Mouse (Mus musculus) heart, postnatal 36 days (tissue): Measurements from ENCODE around the gene Elf3. TPM values are rescaled to one million over a fixed set of nuclear protein-coding genes. Genes with fewer than 3 reads are reported as not detected.

Experiments used
- DNase-seq, 2 experiments: peaks; one replicate each; pipeline ENCODE4 v3.0.0; 2021 to 2022
- intact Hi-C: fragments of 180-260 bp; cut with DNase I; formaldehyde crosslinking; loops from one replicate; pipeline ENCODE4 v1.15.1; 2025
- total RNA-seq, 2 experiments: library from RNA; stranded (reverse); gene quantifications; 2 replicates each; pipeline ENCODE4 v1.2.3; 2021

Elf3 gene
- not detected for total RNA-seq

GRCm38 (mm10) chr1:135258380-135259127, at the start of gene Elf3:
Elf3 (minus strand) TSS chr1:135258568.
- DNase-seq, result no peak
- intact Hi-C loops, result loop anchor here (1.0 to 2.0 kb wide), 3 partner anchors 86 to 110 kb away; no protein-coding TSS in a partner anchor

DNA sequence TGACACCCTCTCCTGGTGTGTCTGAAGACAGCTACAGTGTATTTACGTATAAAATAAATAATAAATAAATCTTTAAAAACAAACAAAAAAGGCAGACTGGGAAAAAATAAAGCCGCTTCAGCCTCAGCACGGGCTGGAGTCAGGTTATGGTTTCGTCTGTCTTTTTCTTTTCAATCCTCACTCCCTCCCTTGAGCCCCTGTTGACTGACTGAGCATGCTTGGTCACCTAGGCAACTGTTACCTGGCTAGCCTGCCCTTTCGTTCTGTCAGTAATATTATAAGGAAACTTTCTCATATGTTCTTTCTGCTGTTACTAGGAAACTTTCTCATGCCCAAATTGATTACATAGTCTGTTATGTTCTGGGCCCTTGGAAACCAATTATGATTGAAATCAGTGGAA, 32.5 kb upstream of the Elf3 start:
- intact Hi-C loops, result no loop called here
- DNase-seq, result no peak

GRCm38 (mm10) chr1:135286311-135286710, 27.9 kb upstream of the Elf3 start:
- intact Hi-C loops, result no loop called here
- no peak for DNase-seq

DNA sequence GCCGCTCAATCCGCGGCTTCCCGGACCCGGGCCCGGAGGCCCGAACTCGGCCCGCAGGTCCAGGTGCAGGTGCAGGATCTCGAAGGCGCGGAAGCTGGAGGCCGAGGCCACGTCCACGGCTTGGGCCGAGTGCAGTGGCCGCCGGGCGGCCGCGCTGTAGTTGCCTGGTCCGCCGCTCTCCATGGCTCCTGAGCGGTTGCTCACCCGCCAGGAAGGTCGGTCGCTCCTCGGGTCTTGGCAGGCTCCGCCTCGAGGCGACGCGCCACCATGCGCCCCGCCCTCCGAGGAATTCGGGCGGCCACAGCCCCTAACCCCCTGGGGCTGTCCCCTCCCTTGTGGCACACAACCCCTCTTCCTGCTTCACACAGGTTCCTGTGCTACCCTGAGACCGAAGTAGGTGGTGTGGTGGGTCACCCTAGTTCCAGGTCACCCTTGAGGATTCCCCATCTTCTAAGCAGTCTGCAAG, 25.5 kb upstream of the Elf3 start, which contains the start of gene Rnpep:
Gene Rnpep (minus strand): TSS at position 259 of the 466 bp plus-strand sequence.
- DNase-seq, result peak; percentile 74 to 83
- intact Hi-C loops, result loop anchor here (1.0 to 2.0 kb wide), 2 partner anchors 29 to 85 kb away; partner anchors contain the start of gene Timm17a

DNA sequence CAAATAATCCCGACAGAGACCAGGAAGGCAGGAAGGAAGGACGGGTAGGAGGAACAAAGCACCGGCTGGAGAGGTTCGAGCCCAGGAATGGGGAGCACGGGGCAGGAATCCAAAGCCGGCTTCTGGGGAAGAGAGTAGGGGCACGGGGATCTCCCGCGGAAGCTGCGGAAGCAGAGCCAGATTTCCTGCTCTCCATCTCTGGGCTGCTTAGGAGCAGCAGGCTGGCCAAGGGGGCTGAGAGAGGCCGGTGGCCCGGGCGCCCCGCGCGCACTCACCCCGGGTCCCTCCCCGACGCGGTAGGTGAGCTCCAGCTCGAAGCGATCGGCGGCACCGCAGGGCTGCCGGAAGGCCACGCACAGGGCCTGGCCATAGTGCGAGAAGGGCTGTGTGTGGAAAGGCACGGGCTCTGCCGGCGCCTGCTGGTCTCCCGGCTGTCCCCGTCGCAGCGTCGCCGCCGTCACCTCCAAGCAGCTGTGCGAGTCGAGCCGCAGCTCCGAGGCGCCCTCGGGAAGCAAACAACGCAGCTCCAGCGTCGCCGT, 25.0 kb upstream of the Elf3 start:
- intact Hi-C loops, result loop anchor here (2.0 kb wide), 1 partner anchor 85 kb away; no protein-coding TSS in a partner anchor
- peak in 1 of 2 experiments; percentile 52 for DNase-seq

GRCm38 (mm10) chr1:135282536-135283286, 24.3 kb upstream of the Elf3 start:
- intact Hi-C loops, result loop anchor here (2.0 kb wide), 1 partner anchor 86 kb away; no protein-coding TSS in a partner anchor
- DNase-seq, result peak; percentile 25 to 38

- intact Hi-C loops, result loop anchor here (2.0 kb wide), 1 partner anchor 87 kb away; no protein-coding TSS in a partner anchor
- no peak for DNase-seq
Observed at GRCm38 (mm10) chr1:135281841-135282240, 23.5 kb upstream of the Elf3 start.

- DNase-seq, result peak; percentile 60 to 65
- intact Hi-C loops, result no loop called here
Observed at GRCm38 (mm10) chr1:135280646-135281045, 22.3 kb upstream of the Elf3 start.

DNA sequence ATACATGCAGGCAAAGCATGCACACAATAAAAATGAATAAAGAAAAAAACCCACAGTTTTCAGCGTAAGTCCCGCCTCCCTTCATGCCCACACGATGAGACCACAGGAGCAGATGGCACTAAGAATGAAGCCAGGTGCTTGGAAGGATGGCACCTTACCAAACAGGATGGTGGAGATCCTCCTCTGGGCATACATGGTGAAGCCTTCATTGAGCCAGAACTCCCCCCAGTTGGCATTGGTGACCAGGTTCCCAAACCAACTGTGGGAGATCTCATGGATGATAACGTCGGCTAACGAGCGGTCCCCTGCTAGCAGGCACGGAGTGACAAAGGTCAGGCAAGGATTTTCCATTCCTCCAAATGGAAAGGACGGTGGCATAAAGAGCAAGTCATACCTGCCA, 13.0 kb upstream of the Elf3 start:
- intact Hi-C loops, result no loop called here
- DNase-seq, result no peak

DNA sequence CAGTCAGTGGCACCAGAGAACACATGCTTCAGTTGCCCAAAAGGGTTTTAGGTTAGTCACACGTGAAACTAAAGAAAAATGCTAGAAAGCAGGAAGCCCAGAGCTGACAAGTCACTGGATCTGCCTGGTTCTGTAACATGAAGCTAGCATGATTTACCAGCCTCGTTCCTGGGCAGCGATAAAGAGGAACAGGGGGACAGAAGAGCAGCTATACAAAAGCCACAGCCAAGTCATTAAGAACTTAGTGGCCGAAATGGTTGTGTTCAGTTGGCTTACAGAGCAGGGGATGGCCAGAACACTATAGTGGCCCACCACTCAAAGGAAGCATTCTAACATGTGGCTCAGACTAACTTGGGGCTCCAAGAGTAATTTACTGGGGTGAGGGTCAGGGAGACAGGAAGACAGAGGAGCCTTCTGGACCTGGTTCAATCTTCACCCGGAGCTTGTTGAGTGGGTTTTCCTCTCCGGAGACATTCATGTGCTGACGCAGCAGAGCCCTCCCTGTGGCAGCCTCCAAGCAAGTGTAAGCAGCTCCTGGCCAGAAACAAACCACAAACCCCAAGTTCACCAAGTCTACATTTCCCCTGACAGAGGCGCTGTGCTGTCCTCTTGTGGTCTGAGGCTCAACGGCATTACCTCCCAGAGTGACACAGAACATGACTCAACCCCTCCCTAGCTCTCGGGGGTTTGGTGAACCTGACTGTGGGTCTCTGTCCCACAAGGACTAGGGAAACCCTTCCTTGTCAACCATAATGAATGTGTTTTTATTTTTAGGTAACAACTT, 9.5 kb upstream of the Elf3 start:
- DNase-seq, result no peak
- intact Hi-C loops, result no loop called here

- DNase-seq, result no peak
- intact Hi-C loops, result no loop called here
Observed at GRCm38 (mm10) chr1:135265834-135266233, 7.5 kb upstream of the Elf3 start.

- intact Hi-C loops, result no loop called here
- no peak for DNase-seq
Observed at GRCm38 (mm10) chr1:135263316-135263715, 4.9 kb upstream of the Elf3 start.

DNA sequence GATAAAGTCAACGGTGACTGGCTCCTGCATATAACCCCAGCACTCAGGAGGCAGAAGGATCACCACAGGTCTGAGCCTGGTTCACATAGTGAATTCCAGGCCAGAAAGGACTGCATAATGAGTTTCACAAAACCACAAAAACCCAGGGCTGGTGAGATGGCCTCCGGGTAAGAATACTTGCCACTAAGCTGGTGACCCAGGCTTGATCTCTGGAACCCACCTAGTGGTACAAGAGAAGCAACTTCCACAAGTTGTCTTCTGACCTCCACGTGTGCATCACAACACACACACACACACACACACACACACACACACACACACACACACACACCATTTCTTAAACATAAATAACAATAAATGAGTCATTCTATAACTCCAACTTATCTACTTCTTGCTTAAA, 4.0 kb upstream of the Elf3 start:
- no peak for DNase-seq
- intact Hi-C loops, result no loop called here

GRCm38 (mm10) chr1:135260931-135261330, 2.6 kb upstream of the Elf3 start:
- intact Hi-C loops, result no loop called here

DNA sequence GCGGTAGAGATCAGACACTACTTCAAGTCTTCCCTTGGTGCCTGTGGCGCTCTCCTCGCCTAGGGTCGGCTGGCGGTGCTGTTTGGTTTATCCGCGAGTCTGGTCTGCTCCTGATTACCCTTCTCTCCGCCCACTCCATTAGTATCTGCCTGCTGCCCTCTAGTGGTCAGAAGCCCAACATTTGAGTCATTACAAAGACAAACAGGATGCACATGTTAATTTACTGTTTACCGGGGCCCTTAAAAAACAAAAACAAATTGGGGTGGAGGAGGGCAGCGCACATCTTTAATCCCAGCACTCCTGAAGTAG, 714 bp upstream of the Elf3 start:
- intact Hi-C loops, result loop anchor here (1.0 to 2.0 kb wide), 2 partner anchors 87 to 110 kb away; no protein-coding TSS in a partner anchor
- peak; percentile 80 to 81 for DNase-seq

More at GRCm38 (mm10) chr1:135260931-135261330, 2.6 kb upstream of the Elf3 start:
- no peak for DNase-seq

- no peak for DNase-seq
- intact Hi-C loops, result no loop called here
Observed at GRCm38 (mm10) chr1:135256299-135256698, 2.1 kb downstream of the Elf3 start.

GRCm38 (mm10) chr1:135252854-135253253, 5.5 kb downstream of the Elf3 start:
- intact Hi-C loops, result no loop called here
- no peak for DNase-seq

- intact Hi-C loops, result no loop called here
- DNase-seq, result no peak
Observed at GRCm38 (mm10) chr1:135251405-135251804, 7.0 kb downstream of the Elf3 start.

- intact Hi-C loops, result no loop called here
- no peak for DNase-seq
Observed at GRCm38 (mm10) chr1:135250706-135251105, 7.7 kb downstream of the Elf3 start.

- intact Hi-C loops, result no loop called here
- no peak for DNase-seq
Observed at GRCm38 (mm10) chr1:135248434-135248850, 9.9 kb downstream of the Elf3 start.
